Mouse (Mus musculus) Muller cell, postnatal 12 days (primary cell): ENCODE measurements around the gene Gm42674.

Experiments used
- DNase-seq: peaks from one replicate; pipeline ENCODE4 v3.0.0-alpha.2; 2015; ENCODE audit errors: inconsistent ontology term

Gm42674 gene

DNA sequence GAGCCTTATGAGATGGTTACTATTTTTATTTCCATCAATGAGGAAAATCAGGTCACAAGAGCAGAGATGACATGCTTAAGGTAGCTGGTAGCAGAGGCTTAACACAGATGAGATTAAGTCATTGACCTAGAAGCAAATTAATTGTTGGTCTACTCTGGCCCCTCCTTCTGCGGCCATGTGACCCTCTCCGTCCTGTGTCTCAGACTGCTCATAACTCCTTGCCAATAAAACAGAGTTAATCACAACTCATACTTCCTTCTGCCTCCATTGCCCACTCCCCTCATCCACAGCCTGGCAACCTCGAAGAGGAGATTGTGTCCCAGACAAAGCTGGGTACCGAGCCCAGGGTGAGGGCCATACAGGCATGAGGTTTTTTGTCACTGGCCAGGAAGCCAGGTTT is 3.5 kb upstream of the Gm42674 start:
- DNase-seq, result no peak

DNA sequence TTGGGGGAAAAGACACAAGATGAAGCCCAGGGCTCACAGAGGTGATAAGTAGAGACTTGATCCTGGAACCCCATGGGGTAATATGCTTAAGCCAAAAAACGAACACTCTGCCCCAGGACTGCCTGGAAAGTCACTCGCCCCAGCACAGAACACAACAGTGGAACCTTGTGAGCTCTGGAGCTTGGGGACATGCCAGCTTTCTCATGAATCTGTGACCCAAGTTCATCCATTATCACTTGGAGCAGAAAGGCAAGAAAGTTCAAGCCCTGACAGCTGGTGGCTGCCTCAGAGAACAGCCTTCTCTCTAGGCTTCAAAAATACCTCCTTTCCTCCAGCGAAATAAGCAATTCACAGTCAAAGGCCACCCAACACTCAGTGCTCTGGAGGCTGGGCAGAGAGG is 2.3 kb upstream of the Gm42674 start:
- no peak for DNase-seq

DNA sequence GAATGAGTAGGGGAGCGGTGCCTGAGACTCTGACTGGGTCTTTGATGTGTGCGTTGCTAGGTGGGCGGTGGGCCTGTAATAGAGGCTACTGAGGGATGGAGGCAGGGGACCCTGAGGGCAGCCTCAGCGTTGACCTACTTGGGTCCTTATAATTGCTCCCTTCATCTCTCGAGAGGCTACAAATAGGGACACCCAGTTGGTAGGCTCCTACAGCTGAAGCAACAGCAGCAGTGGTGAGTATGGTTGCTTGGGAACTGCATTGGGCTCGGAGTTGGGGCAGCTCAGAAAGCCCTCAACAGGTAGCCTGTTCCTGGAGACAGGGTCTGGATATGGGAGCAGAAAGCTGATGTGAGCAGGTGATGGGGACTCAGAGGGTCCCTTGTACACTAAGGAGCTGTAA is 1.7 kb upstream of the Gm42674 start:
- no peak for DNase-seq

DNA sequence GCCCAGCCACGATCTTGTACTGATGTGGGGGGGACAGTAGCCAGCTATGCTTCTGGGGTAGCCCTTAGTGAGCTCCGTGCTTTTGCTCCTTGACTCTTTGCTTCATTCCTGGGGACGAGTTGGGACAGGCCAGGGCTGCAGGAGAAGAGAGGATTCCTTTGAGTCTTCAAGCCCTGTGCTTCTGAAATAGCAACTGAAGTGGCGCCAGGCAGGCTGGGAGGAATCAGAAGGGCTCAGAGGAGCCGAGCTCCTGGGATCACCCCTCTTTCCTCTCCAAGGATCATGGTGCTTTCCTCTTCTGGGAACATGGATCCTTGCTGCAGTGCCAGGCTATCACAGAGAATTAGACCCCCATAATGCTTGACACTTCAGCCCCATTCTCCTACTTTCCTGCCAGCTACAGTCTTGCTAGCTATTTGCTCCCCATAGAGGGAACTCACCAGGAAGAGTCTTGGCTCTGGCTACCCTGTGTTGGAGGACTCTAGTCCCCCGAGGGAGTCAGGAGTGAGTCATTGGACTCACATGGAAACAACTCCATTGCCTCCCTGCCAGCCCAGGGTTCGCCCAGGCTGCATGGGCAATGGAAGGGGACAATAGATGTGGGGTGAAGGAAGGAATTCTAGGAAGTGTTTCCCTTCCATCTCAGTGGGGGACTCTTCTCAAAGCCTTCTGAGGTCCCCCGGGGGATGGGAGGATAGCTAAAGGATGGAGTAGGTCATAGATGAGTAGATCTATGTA is 1.1 kb upstream of the Gm42674 start:
- peak; percentile 89 for DNase-seq

DNA sequence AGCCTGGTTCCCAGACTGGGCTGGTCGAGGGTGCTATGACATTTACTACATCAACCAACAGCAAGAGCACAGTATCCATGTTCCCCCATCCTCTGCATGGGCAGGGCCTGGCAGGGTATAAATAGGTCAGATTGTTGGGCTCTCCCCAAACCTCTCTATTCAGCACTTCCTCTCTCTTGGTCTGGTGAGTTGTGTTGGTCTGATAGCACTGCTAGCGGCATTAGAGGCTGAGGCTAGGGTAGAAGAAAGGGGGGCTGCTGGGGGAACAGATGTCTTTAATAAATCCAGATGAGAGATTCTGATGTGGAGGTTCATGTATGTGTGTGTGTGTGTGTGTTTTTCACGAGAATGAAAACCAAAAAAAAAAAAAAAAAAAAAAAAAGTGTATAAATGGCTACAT is 1.9 kb downstream of the Gm42674 start, which contains the start of gene S100a4:
S100a4 (plus strand) TSS at position 149 of the 400 bp plus-strand sequence.
- DNase-seq, result peak; percentile 70

DNA sequence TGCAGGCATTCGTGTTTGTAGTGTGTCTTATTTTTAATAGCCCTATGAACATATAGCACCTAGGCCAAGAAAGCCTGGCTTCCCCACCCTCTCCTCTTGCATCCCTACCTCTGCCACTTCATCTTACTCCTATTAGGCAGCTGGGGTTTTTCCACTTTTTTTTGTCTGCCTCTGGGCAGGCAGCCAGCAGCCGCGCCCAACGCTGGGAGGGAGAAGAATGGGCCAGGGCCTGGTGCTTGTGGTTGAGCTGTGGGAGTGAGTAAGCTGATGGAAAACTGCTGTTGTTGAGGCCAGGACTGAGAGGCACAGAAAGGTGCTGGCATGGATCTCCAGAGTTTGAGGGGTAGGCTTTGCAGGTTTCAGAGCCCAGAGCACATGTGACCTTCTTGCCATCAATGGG is 2.7 kb downstream of the Gm42674 start:
- DNase-seq, result peak; percentile 98

- DNase-seq, result no peak
These were observed 3.3 kb downstream of the Gm42674 start for GRCm38 (mm10) chr3:90605049-90605448.

DNA sequence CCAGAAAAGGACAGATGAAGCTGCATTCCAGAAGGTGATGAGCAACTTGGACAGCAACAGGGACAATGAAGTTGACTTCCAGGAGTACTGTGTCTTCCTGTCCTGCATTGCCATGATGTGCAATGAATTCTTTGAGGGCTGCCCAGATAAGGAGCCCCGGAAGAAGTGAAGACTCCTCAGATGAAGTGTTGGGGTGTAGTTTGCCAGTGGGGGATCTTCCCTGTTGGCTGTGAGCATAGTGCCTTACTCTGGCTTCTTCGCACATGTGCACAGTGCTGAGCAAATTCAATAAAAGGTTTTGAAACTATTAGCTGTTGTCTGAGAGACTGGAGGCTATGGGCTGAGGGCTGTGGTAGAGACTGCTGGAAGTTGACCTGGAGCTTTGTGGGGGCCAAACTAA is 4.0 kb downstream of the Gm42674 start:
- no peak for DNase-seq

DNA sequence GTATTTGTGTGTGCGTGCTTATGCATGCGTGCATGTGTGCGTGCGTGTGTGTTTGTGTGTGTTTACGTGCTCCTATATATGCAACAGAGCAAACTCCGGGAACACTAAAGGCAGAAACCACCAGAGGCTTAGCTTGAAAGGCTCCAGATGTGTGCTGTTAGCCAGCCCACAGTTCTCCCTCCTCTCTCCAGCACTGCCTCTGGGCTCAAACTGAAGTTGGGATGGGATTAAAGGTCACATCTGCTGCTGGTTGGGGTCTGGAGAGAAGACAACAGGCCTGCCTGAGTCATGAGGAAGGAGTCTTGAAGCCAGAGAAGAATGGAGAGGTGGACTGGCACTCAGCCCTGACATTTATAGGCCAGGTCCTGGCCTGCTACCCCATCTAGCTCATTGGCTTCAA is 4.5 kb downstream of the Gm42674 start:
- no peak for DNase-seq

- no peak for DNase-seq
These were observed 5.7 kb downstream of the Gm42674 start for GRCm38 (mm10) chr3:90607361-90607760.

DNA sequence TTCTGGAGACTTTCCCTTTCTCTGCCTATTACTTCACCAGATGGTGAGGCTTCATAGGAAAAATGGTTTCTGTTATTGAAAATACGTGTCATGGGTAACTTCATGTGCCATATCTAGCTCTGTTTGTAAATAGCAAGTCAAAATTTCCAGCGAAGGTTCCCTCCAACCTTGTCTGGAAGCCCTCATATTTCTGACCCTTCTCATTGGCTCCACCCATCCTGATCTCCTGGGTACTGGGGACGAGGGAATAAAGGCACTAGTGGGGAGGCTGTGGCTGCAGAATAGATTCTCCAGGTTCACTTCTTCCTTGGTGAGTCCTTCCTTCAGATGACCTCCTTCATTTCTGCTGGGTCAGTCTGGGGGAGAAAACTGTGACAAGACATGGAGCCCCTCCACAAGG is 6.5 kb downstream of the Gm42674 start, which contains the start of gene S100a5:
S100a5 (plus strand) TSS at position 301 of the 400 bp plus-strand sequence.
- DNase-seq, result no peak

DNA sequence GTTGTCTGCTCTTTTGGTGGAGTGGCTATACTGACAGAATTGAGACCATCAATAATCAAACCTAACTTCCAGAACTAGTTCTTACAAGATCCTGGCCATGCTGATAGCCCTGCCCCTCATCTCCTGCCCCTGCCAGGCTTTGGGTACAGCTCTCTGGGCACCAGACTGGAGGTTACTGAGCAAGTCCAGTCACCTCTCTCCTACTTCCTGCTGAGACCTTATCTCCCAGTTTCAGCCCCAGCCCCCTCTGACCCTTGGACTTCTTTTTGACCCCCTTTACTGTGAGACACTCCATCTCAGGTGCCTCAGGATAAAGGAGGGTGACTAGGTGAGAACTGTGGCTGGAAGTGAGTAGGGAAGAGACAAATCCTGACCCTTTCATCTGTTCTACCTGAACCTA is 7.4 kb downstream of the Gm42674 start:
- DNase-seq, result no peak

- no peak for DNase-seq
These were observed 9.8 kb downstream of the Gm42674 start for GRCm38 (mm10) chr3:90611494-90611893.

GRCm38 (mm10) chr3:90612061-90612460 is 10.4 kb downstream of the Gm42674 start:
- peak; percentile 87 for DNase-seq

- peak; percentile 92 for DNase-seq
These were observed 11.1 kb downstream of the Gm42674 start, which contains the start of gene S100a6 for GRCm38 (mm10) chr3:90612728-90613291. S100a6 (plus strand) TSS chr3:90612882.

DNA sequence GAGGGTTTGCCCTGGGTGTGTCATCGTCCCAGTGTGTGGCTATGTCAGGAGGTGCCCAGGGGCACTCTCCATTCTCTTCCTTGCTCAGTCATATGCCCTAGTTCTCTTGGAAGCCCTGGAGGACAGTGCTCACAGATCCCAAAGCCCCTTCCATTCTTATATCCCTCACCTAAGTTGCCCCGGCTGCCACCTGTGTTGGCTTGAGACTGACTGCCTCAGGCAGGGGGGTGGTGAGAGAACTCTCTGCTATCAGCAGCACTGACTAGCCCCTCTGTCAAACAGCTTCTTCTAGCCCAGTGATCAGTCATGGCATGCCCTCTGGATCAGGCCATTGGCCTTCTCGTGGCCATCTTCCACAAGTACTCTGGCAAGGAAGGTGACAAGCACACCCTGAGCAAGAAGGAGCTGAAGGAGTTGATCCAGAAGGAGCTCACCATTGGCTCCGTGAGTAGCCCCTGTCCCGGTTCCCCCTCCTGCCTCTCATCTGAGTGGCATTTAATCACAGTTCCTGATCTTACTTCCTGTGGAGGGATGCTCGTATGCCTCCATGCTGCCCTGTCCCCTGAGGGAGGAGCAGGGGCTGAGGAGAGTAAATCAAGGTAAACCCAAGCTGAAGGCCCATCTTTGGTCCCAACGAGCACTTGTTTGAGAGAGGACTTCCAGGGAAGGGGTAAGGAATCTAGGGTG is 11.9 kb downstream of the Gm42674 start:
- no peak for DNase-seq

GRCm38 (mm10) chr3:90614148-90614530 is 12.4 kb downstream of the Gm42674 start:
- no peak for DNase-seq

DNA sequence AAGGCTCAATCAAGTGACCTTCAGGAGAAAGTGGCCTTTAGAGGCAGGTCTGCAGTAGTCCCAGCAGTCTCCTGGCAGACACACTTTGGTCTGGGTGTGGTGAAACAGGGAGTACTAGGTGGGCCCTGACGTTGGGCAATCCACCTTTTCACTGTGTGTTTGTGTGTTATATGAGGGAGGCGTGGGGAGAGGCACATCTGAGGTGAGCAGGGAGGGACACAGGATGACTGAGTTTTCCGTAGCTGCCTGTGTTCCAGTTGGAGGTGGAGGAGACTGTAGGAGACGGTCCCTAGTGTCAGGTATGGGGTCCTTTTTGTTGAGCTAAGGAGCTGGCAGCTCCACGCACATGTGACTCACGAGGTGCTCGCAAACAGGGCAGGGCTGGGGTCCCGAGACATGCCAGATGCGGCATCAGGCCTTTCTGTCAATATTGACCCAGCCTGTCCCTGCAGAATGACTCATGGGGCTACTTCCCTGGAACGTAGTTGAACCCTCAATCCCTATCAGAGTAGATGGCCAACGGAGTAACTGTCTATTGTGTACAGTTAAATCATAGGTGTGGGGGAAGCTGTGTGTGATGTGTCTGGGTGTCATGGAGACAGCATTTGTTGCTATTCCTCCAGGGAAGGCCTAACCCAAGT is 13.0 kb downstream of the Gm42674 start:
- DNase-seq, result no peak

GRCm38 (mm10) chr3:90615415-90615814 is 13.7 kb downstream of the Gm42674 start:
- DNase-seq, result peak; percentile 85

DNA sequence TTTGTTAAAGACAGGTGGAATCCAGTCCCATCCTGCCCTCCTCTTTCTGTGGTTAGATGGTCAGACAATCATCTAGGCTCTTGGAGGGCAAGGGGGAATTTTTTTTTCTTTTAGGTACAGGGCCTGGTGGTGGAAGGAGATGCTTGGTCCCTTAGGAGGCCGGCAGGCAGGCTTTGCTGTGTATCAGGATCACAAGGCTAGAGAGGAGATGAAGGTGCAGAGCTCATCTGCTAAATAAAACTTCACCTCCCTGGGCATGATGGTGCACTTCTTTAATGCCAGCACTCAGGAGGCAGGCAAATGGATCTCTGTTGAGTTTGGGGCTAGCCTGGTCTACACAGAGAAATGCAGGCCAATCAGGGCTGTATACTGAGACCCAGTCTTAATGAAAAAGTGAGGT is 14.2 kb downstream of the Gm42674 start:
- no peak for DNase-seq

- DNase-seq, result no peak
These were observed 15.9 kb downstream of the Gm42674 start for GRCm38 (mm10) chr3:90617586-90617985.

GRCm38 (mm10) chr3:90621552-90621951 is 19.8 kb downstream of the Gm42674 start:
- no peak for DNase-seq
